Mouse (Mus musculus): ENCODE results near the gene Ywhah.

Gene Ywhah

GRCm38 (mm10) chr5:33052849-33053582 lies 34.4 kb downstream of the Ywhah start:
- no peak for DNase-seq (ENCODE audit: low read depth, low spot score)

GRCm38 (mm10) chr5:33056126-33056765 lies 37.6 kb downstream of the Ywhah start:
- no peak for DNase-seq (ENCODE audit: low read depth, low spot score)

GRCm38 (mm10) chr5:33070071-33070470 lies 51.5 kb downstream of the Ywhah start:
- DNase-seq (ENCODE audit: low read depth, low spot score): no peak

- no peak for DNase-seq (ENCODE audit: low read depth, low spot score)
These were observed 58.0 kb downstream of the Ywhah start for GRCm38 (mm10) chr5:33076490-33077191.
